Mouse (Mus musculus) thymus, adult 2 months (tissue): ENCODE results near the gene Plxnd1.

Source experiments
- CTCF ChIP-seq: fragments of 200-500 bp; IDR thresholded peaks from 2 replicates; pipeline ENCODE4 v1.5.1; 2012; ENCODE audit warnings: mild to moderate bottlenecking, control low read depth, low read length, moderate library complexity, borderline replicate concordance; ENCODE audit not compliant: control insufficient read depth, poor library complexity, insufficient read depth; ENCODE audit errors: extremely low read depth
- POLR2A ChIP-seq: fragments of 200-500 bp; IDR thresholded peaks from 2 replicates; pipeline ENCODE4 v1.6.1; 2012; ENCODE audit warnings: mild to moderate bottlenecking, low read length, control low read depth, moderate library complexity; ENCODE audit not compliant: control insufficient read depth, poor library complexity, insufficient read depth; ENCODE audit errors: extremely low read depth

DNA sequence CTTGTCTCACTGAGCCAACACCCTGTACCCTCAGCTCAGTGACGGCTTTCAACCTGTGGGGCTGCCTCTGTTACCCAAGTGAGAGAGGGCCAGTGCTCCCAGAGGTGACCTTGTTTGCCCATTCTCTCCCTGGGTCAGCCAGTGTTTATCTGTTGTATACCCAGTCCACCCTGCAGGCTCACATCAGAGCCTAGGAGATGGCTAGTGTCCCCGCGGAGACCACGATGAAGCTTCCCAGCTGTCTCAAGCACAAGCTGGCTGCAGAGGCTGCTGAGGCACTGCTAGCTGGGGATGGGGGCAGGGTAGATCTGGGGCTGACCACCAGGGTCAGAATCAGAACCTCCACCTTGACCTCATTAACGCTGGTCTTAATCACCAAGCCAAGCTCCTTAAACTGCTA lies 64.8 kb downstream of the Plxnd1 start:
- TF ChIP-seq CTCF (no peak), POLR2A (no peak)
